Mouse (Mus musculus): ENCODE results near the gene 9230104L09Rik. TPM values are rescaled to one million over a fixed set of nuclear protein-coding genes. Genes with fewer than 3 reads are reported as not detected.

The 9230104L09Rik gene
- polyA plus RNA-seq (2015; fragmentation: Nextera tagmentation; extraction: Ambion mirVana), result 0.49 and 0.53 TPM in 2 replicates

DNA sequence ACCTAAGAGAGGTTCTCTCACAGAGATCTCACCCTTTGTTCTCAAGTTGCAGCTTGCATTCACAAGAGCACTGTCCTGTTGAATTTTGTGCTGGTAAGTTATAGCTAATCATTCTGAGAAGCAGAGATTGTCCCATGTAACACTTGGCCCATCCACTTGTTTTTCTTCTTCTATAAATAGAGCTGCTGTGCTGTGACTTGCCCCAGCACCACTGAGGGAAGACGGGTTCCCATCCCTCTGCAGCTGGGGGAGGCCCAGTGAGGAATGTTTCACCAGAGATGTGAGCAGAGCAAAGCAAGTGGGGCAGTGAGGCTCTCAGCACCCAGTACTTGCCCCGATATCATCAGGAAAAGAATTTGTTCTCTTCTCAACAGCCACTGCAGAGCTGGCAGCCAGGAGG is at the start of gene 9230104L09Rik:
9230104L09Rik (minus strand) TSS at position 73 of the 400 bp plus-strand sequence.
- Histone ChIP-seq H3K27me3 (no peaks in the 10 kb centered on the region), H3K9me3 (replicated peaks) (no peaks in the 10 kb centered on the region), H3K4me1 (replicated peaks) (peaks cover 12% of the 10 kb centered on the region), H3K4me2 (peak within 1 kb of the TSS; percentile 20; the same call in 1 of the 2 replicates), H3K9ac (no peak within 1 kb of the TSS), H3K27ac (peak within 1 kb of the TSS; percentile 77), H3K36me3 (no peaks in the 10 kb centered on the region), H3K4me3 (no peak within 1 kb of the TSS)
- peak; percentile 83 for ATAC-seq (replicated peaks; ENCODE audit: insufficient number of reproducible peaks, insufficient read depth, low FRiP score, low read depth)
- 14% methylated on average over 2 of the region's 2 CpGs for WGBS

DNA sequence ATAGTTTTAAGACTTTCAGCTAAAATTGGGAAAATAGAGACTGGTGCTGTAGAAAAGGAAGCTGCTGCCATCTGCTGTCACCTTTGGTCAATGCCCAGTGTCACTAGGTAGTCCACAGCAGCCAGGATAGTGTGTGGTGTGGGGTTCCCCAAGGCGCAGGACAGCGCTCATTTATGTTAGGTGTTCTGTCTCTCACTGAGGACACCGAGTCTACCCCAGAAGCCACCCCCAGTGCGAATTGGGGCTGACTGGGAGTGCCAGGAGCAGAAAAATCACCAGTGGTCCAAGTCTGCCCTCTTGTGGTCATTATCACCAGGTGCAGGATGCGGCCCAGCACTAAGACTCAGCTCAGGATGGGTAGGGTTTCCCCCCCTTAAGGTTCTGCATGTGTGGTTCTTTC is 37.4 kb upstream of the 9230104L09Rik start:
- H3K9ac ChIP-seq, result no peak overlapping the region
- H3K36me3 ChIP-seq, result no peaks in the 10 kb centered on the region
- peak overlapping the region; percentile 51 for H3K4me2 ChIP-seq
- H3K4me3 ChIP-seq, result no peak overlapping the region
- peak; percentile 72; the same call in 1 of the 2 replicates for ATAC-seq (replicated peaks; ENCODE audit: insufficient number of reproducible peaks, insufficient read depth, low FRiP score, low read depth)
- H3K27me3 ChIP-seq, result no peaks in the 10 kb centered on the region
- H3K27ac ChIP-seq, result no peak overlapping the region
- H3K9me3 ChIP-seq (replicated peaks), result no peaks in the 10 kb centered on the region
- no peaks in the 10 kb centered on the region for H3K4me1 ChIP-seq (replicated peaks)
- WGBS, result 4% methylated on average over 5 of the region's 5 CpGs

GRCm38 (mm10) chr2:148900305-148900704 is 35.5 kb upstream of the 9230104L09Rik start:
- H3K4me1 ChIP-seq (replicated peaks), result no peaks in the 10 kb centered on the region; the same call in 1 of the 2 replicates
- H3K36me3 ChIP-seq, result no peaks in the 10 kb centered on the region
- WGBS, result 61% methylated on average over 4 of the region's 4 CpGs
- ATAC-seq (replicated peaks; ENCODE audit: insufficient number of reproducible peaks, insufficient read depth, low FRiP score, low read depth), result no peak
- H3K4me2 ChIP-seq, result no peak overlapping the region
- no peaks in the 10 kb centered on the region for H3K9me3 ChIP-seq (replicated peaks)
- no peak overlapping the region for H3K9ac ChIP-seq
- H3K4me3 ChIP-seq, result no peak overlapping the region
- H3K27ac ChIP-seq, result no peak overlapping the region
- no peaks in the 10 kb centered on the region for H3K27me3 ChIP-seq

- Histone ChIP-seq H3K4me2 (no peak overlapping the region), H3K36me3 (no peaks in the 10 kb centered on the region), H3K27me3 (no peaks in the 10 kb centered on the region), H3K27ac (no peak overlapping the region), H3K9ac (no peak overlapping the region), H3K4me3 (no peak overlapping the region), H3K4me1 (replicated peaks) (no peaks in the 10 kb centered on the region; the same call in 1 of the 2 replicates), H3K9me3 (replicated peaks) (no peaks in the 10 kb centered on the region)
- 44% methylated on average over 1 of the region's 1 CpGs for WGBS
- ATAC-seq (replicated peaks; ENCODE audit: insufficient number of reproducible peaks, insufficient read depth, low FRiP score, low read depth), result no peak
Measured at GRCm38 (mm10) chr2:148896219-148896618, 31.4 kb upstream of the 9230104L09Rik start.

DNA sequence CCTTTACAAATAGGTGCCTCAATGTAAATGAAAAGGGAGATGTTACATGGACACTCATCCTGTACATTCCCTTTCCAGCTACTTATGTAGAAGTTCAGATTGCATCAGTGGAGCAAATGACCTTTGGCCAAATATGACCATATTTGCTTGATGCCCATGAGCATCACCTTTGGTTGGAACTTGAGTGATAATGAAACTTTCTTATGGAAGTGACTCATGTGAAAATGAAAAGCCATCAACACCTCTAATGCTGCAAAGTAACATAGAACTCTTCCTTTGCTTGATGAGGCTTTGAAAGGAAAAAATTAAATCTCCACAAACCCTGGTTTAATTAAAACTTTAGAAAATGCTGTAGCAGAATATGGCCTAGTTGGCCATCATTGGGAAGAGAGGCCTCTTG is 28.3 kb upstream of the 9230104L09Rik start:
- Histone ChIP-seq H3K27ac (no peak overlapping the region), H3K9ac (no peak overlapping the region), H3K27me3 (no peaks in the 10 kb centered on the region), H3K4me3 (no peak overlapping the region), H3K9me3 (replicated peaks) (no peaks in the 10 kb centered on the region), H3K4me1 (replicated peaks) (peaks cover 10% of the 10 kb centered on the region), H3K4me2 (no peak overlapping the region), H3K36me3 (no peaks in the 10 kb centered on the region)
- no peak for ATAC-seq (replicated peaks; ENCODE audit: insufficient number of reproducible peaks, insufficient read depth, low FRiP score, low read depth)

GRCm38 (mm10) chr2:148890021-148890851 is 25.4 kb upstream of the 9230104L09Rik start:
- H3K4me3 ChIP-seq, result no peak overlapping the region
- no peaks in the 10 kb centered on the region for H3K36me3 ChIP-seq
- H3K27me3 ChIP-seq, result no peaks in the 10 kb centered on the region
- H3K4me1 ChIP-seq (replicated peaks), result peaks cover 10% of the 10 kb centered on the region
- H3K4me2 ChIP-seq, result no peak overlapping the region
- 57% methylated on average over 5 of the region's 5 CpGs for WGBS
- ATAC-seq (replicated peaks; ENCODE audit: insufficient number of reproducible peaks, insufficient read depth, low FRiP score, low read depth), result peak; percentile 18; the same call in 1 of the 2 replicates
- peak overlapping the region; percentile 55 for H3K27ac ChIP-seq
- no peak overlapping the region for H3K9ac ChIP-seq
- H3K9me3 ChIP-seq (replicated peaks), result no peaks in the 10 kb centered on the region

DNA sequence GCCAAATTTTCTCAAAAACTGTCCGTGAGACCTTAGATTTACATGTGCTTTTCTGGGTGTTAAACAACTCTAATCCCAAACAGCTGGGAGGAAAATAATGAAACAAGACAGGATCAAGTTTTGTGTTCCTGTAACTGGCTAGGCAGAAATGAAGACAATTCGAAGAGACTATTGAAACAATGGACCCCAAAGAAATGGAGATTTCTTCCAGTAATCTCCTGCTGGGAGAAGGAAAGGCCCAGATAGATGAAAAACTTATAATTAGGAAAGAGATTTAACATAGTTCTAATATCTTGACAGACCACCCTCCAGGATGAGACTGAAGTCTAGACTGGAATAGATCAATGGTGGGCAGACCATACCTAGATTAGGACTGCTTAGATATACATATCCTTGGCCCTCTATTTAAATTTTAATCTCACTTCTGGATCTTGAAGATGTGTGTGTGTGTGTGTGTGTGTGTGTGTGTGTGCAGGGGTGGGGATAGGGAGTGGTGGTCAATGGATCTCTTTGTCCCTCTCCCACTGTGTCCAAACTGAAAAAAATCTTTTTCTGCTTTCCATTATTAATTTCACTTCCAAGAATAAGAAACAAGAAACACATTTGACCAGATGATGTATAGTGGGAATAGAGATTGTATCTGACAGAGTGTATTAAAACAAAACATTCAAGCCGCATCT is 24.6 kb upstream of the 9230104L09Rik start:
- Histone ChIP-seq H3K27ac (peak overlapping the region; percentile 55), H3K27me3 (no peaks in the 10 kb centered on the region), H3K9ac (no peak overlapping the region), H3K9me3 (replicated peaks) (no peaks in the 10 kb centered on the region), H3K4me3 (no peak overlapping the region), H3K4me1 (replicated peaks) (peaks cover 14% of the 10 kb centered on the region), H3K4me2 (no peak overlapping the region), H3K36me3 (no peaks in the 10 kb centered on the region)
- no peak for ATAC-seq (replicated peaks; ENCODE audit: insufficient number of reproducible peaks, insufficient read depth, low FRiP score, low read depth)
- WGBS, result 73% methylated on average over 3 of the region's 3 CpGs

- Histone ChIP-seq H3K36me3 (no peaks in the 10 kb centered on the region), H3K4me3 (no peak overlapping the region), H3K4me2 (no peak overlapping the region), H3K4me1 (replicated peaks) (peaks cover 14% of the 10 kb centered on the region), H3K9ac (no peak overlapping the region), H3K27ac (no peak overlapping the region), H3K27me3 (no peaks in the 10 kb centered on the region), H3K9me3 (replicated peaks) (no peaks in the 10 kb centered on the region)
- 77% methylated on average over 3 of the region's 3 CpGs for whole genome bisulfite sequencing
- ATAC-seq (replicated peaks; ENCODE audit: insufficient number of reproducible peaks, insufficient read depth, low FRiP score, low read depth), result no peak
Measured at GRCm38 (mm10) chr2:148888872-148889271, 24.0 kb upstream of the 9230104L09Rik start.

GRCm38 (mm10) chr2:148884738-148885137 is 19.9 kb upstream of the 9230104L09Rik start:
- Histone ChIP-seq H3K9ac (no peak overlapping the region), H3K4me1 (replicated peaks) (peaks cover 6% of the 10 kb centered on the region; the same call in 1 of the 2 replicates), H3K9me3 (replicated peaks) (no peaks in the 10 kb centered on the region), H3K4me2 (no peak overlapping the region), H3K4me3 (no peak overlapping the region), H3K27me3 (no peaks in the 10 kb centered on the region), H3K27ac (peak overlapping the region; percentile 37), H3K36me3 (no peaks in the 10 kb centered on the region)
- peak; percentile 69 for ATAC-seq (replicated peaks; ENCODE audit: insufficient number of reproducible peaks, insufficient read depth, low FRiP score, low read depth)

DNA sequence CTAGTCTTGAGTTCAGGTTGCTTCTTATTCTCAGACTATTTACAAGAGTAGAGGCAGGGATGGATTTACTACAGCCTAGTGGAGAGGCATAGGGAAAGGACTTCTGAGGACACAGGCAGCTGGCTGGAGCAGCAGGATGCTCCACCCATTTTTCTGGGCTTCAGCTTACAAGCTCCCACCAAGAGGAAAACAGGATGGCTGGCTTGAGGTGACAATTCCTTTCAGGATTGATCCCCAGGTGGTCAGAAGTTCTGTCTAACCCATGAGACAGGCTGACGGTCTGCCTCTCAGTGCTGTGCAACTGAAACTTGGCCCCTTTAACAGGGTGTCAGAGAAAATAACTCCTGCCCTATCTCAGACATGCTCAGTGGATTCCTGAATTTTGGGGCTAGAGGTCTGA is 14.4 kb upstream of the 9230104L09Rik start:
- Histone ChIP-seq H3K27me3 (no peaks in the 10 kb centered on the region), H3K27ac (peak overlapping the region; percentile 39; the same call in 1 of the 2 replicates), H3K4me3 (no peak overlapping the region), H3K36me3 (no peaks in the 10 kb centered on the region), H3K4me1 (replicated peaks) (peaks cover 36% of the 10 kb centered on the region), H3K9me3 (replicated peaks) (no peaks in the 10 kb centered on the region), H3K4me2 (no peak overlapping the region), H3K9ac (no peak overlapping the region)
- ATAC-seq (replicated peaks; ENCODE audit: insufficient number of reproducible peaks, insufficient read depth, low FRiP score, low read depth), result no peak
- 37% methylated on average over 1 of the region's 1 CpGs for WGBS

GRCm38 (mm10) chr2:148878641-148879130 is 13.8 kb upstream of the 9230104L09Rik start:
- Histone ChIP-seq H3K27me3 (no peaks in the 10 kb centered on the region), H3K4me2 (no peak overlapping the region), H3K4me3 (no peak overlapping the region), H3K27ac (peak overlapping the region; percentile 39), H3K36me3 (no peaks in the 10 kb centered on the region), H3K9me3 (replicated peaks) (no peaks in the 10 kb centered on the region), H3K4me1 (replicated peaks) (peaks cover 41% of the 10 kb centered on the region), H3K9ac (no peak overlapping the region)
- no peak for ATAC-seq (replicated peaks; ENCODE audit: insufficient number of reproducible peaks, insufficient read depth, low FRiP score, low read depth)
- 5% methylated on average over 2 of the region's 2 CpGs for whole genome bisulfite sequencing
